Mouse (Mus musculus) small intestine, adult 2 months (tissue): Measurements from ENCODE around the gene Esyt2.

Experiments used
- CTCF ChIP-seq: fragments of 200-500 bp; IDR thresholded peaks from 2 replicates; pipeline ENCODE4 v1.5.1; 2012; ENCODE audit warnings: low read depth, mild to moderate bottlenecking, control low read depth, inconsistent platforms, low read length, moderate library complexity, mixed read lengths; ENCODE audit not compliant: insufficient replicate concordance, insufficient read length; ENCODE audit errors: extremely low read depth
- POLR2A ChIP-seq: fragments of 200-500 bp; IDR thresholded peaks from 2 replicates; pipeline ENCODE4 v1.6.1; 2012; ENCODE audit warnings: low read depth, mild to moderate bottlenecking, control low read depth, inconsistent platforms, low read length, moderate library complexity

GRCm38 (mm10) chr12:116280653-116281364, at the start of gene Esyt2:
- TF ChIP-seq POLR2A, result peak; percentile 98
- no peak for TF ChIP-seq CTCF
